Mouse (Mus musculus) limb, embryonic 15.5 days (tissue): ENCODE data around the gene Dok1. TPM values are rescaled to one million over a fixed set of nuclear protein-coding genes. Genes with fewer than 3 reads are reported as not detected.

ENCODE experiments used
- ATAC-seq: fragments of 200-750 bp; cut with Nextera tagmentation; 2 replicates; pipeline ENCODE4 v1.8.0; 2017; ENCODE audit warnings: low read depth, moderate TSS enrichment; ENCODE audit not compliant: insufficient number of reproducible peaks, low FRiP score, low TSS enrichment
- H3K27ac ChIP-seq: fragments of 300-500 bp; sonication (generic); 2 replicates; pipeline ENCODE4 v1.5.1; 2015; ENCODE audit warnings: moderate library complexity, mild to moderate bottlenecking, inconsistent platforms
- H3K27me3 ChIP-seq: fragments of 300-500 bp; sonication (generic); 2 replicates; pipeline ENCODE4 v1.6.1; 2015; ENCODE audit warnings: inconsistent platforms
- H3K36me3 ChIP-seq: fragments of 300-500 bp; sonication (generic); 2 replicates; pipeline ENCODE4 v1.6.1; 2015; ENCODE audit warnings: inconsistent platforms
- H3K4me1 ChIP-seq: fragments of 300-500 bp; sonication (generic); 2 replicates; pipeline ENCODE4 v1.6.1; 2015; ENCODE audit warnings: inconsistent platforms
- H3K4me2 ChIP-seq: fragments of 300-500 bp; sonication (generic); 2 replicates; pipeline ENCODE4 v1.6.1; 2015; ENCODE audit warnings: mild to moderate bottlenecking, inconsistent platforms
- H3K4me3 ChIP-seq: fragments of 300-500 bp; sonication (generic); 2 replicates; pipeline ENCODE4 v1.5.1; 2015; ENCODE audit warnings: mild to moderate bottlenecking, inconsistent platforms
- H3K9ac ChIP-seq: fragments of 300-500 bp; sonication (generic); 2 replicates; pipeline ENCODE4 v1.6.1; 2015; ENCODE audit warnings: inconsistent platforms
- H3K9me3 ChIP-seq: fragments of 300-500 bp; sonication (generic); 2 replicates; pipeline ENCODE4 v1.6.1; 2016; ENCODE audit warnings: inconsistent platforms
- whole genome bisulfite sequencing: fragments of 180-500 bp; shearing (Covaris S2); methylation state at CpG from one replicate; pipeline ENCODE4 v1.1.7; 2015; 5-methylcytosine and 5-hydroxymethylcytosine counted together
- polyA plus RNA-seq: library from polyadenylated mRNA; unstranded; fragments of >200 nt; fragmentation: Nextera tagmentation; extraction: Ambion mirVana; gene quantifications from 2 replicates; pipeline ENCODE4 v1.2.1, GENCODE M21; 2015

Gene Dok1
- polyA plus RNA-seq, 1 experiment from 2014 or later = 13.1 TPM

DNA sequence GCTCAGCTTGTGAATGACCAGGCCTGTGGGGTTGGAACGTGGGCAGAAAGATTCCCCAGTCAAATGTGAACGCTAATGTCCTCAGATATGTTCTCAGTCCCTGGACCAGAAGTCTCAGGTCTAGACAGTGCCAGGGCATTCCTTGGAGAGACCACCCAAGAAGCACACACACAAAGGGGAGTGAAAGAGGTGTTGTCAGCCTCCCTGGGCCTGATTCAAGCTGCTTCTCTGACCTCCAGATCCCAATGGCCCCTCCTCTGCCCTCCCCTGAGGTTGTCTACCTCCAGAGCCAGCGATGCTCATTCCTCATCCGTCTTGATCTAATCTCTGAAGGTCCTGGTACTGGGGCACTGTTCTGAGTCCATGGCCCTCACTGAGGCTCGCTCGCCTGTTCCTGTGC, 10.3 kb upstream of the Dok1 start:
- 67% methylated on average over 6 of the region's 6 CpGs for WGBS
- no peak; the same call in 1 of the 2 replicates for ATAC-seq
- Histone ChIP-seq H3K4me3 (no peak overlapping the region), H3K36me3 (0 out of 2 replicates have a peak, but pooled peaks cover 3% of the 10 kb centered on the region), H3K9ac (no peak overlapping the region), H3K4me1 (peaks cover 4% of the 10 kb centered on the region), H3K27me3 (no peaks in the 10 kb centered on the region), H3K27ac (no peak overlapping the region), H3K9me3 (no peaks in the 10 kb centered on the region), H3K4me2 (no peak overlapping the region)

DNA sequence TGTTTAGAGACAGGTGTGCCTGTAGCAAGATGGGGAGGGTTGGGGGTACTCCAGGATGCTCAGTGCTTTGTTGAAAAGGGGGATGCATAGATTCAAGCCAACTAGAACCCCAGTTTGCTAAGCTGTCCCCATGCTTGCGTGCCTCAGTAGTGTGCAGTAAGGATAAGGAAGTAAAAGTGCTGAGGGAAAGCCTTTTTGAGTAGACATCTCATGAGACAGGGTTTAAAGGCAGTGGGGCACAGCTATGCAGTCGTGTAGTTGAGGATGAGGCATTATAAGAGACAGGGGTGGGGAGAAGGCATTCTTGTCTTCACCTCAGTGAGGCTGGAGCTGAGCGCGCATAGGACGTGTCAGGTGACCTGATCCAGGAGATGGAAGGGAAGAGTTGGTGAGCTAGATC, 7.3 kb upstream of the Dok1 start:
- Histone ChIP-seq H3K36me3 (0 out of 2 replicates have a peak, but pooled peaks cover 3% of the 10 kb centered on the region), H3K9me3 (no peaks in the 10 kb centered on the region), H3K27me3 (no peaks in the 10 kb centered on the region), H3K4me3 (no peak overlapping the region), H3K4me1 (peaks cover 17% of the 10 kb centered on the region), H3K9ac (no peak overlapping the region), H3K4me2 (no peak overlapping the region), H3K27ac (no peak overlapping the region)
- ATAC-seq = no peak
- WGBS = 75% methylated on average over 5 of the region's 5 CpGs

DNA sequence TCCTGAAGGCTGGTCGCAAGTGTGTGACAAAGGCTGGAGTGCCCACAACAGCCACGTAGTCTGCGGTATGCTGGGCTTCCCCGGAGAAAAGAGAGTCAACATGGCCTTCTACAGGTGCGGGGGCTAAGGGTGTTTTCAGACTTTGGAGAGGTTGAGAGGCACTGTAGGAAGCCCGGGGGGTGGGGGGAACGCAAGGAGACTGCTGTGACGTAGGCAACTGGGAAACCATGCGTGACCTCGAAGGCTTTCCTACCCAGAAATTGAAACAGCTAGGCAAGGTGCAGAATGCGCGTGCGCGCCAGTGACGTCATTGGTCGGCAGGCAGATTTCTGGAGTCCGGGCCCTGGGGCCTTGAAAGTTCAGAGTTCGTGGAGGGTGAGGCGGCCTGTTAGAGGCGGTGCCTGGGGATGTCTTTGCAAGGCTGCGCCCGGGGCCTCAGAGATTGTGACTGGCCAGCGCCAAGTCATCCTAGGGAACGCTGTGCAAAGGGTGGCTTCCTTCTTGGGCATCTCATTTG, 5.3 kb upstream of the Dok1 start:
- H3K9me3 ChIP-seq = no peaks in the 10 kb centered on the region
- peaks cover 31% of the 10 kb centered on the region for H3K4me1 ChIP-seq
- H3K27ac ChIP-seq = no peak overlapping the region
- WGBS = 9% methylated on average over 24 of the region's 24 CpGs
- ATAC-seq = no peak
- H3K27me3 ChIP-seq = no peaks in the 10 kb centered on the region
- peak overlapping the region; percentile 29 for H3K4me3 ChIP-seq
- peak overlapping the region; percentile 54 for H3K4me2 ChIP-seq
- H3K36me3 ChIP-seq = 0 out of 2 replicates have a peak, but pooled peaks cover 3% of the 10 kb centered on the region
- H3K9ac ChIP-seq = no peak overlapping the region

DNA sequence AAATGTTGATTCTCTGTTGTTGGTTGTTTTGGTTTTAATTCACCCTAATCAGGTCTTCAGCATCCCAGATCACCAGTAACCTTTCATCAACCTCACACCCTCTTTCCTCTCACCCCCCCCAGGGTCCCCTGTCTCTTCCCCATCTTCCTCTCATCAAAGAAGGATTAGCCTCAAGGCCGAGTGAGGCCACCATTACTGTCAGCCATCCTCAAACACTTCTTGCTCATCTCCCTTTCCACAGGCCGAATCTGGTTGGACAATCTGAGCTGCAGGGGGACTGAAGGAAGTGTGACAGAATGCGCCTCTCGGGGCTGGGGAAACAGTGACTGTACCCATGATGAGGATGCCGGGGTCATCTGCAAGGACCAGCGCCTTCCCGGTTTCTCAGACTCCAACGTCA, 3.9 kb upstream of the Dok1 start:
- Histone ChIP-seq H3K9me3 (no peaks in the 10 kb centered on the region), H3K4me1 (peaks cover 38% of the 10 kb centered on the region), H3K4me3 (no peak overlapping the region), H3K9ac (no peak overlapping the region), H3K27ac (no peak overlapping the region), H3K27me3 (no peaks in the 10 kb centered on the region), H3K4me2 (no peak overlapping the region), H3K36me3 (no peaks in the 10 kb centered on the region)
- 79% methylated on average over 8 of the region's 8 CpGs for WGBS
- no peak for ATAC-seq

DNA sequence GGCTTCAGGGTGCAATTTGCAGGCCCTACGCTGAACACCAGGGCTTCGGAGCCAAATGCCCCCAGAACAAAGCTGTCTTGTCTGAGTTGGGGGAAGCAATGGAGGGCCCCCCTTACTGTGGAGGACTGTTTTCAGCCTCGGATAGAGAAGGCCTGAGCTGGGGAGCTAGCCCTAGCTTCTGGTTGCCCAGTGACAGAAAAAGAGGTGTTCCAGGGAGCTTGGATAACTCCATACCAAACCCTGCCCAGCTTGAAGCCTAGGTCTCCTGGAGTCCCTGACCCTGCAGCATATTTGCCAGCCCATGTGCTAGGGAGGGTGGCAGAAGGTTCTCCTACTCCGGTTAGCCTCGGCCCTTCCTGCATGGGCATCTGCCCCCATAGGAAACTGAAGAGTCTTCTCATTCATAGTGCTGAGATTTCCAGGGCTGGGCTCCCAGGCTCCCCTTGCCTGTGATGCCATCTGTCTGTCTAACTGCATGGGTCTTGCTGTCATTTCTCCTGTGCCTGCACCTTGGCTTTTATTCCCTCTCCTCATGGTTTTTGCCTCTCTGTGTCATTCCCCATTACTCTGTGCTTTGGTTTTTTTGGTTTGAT, 1.3 kb upstream of the Dok1 start:
- Histone ChIP-seq H3K9ac (peak overlapping the region; percentile 44), H3K4me2 (peak overlapping the region; percentile 80), H3K36me3 (0 out of 2 replicates have a peak, but pooled peaks cover 4% of the 10 kb centered on the region), H3K4me1 (peaks cover 58% of the 10 kb centered on the region), H3K27me3 (peaks cover 8% of the 10 kb centered on the region), H3K9me3 (no peaks in the 10 kb centered on the region), H3K27ac (peak overlapping the region; percentile 81), H3K4me3 (peak overlapping the region; percentile 61)
- 37% methylated on average over 5 of the region's 5 CpGs for WGBS
- ATAC-seq = no peak

DNA sequence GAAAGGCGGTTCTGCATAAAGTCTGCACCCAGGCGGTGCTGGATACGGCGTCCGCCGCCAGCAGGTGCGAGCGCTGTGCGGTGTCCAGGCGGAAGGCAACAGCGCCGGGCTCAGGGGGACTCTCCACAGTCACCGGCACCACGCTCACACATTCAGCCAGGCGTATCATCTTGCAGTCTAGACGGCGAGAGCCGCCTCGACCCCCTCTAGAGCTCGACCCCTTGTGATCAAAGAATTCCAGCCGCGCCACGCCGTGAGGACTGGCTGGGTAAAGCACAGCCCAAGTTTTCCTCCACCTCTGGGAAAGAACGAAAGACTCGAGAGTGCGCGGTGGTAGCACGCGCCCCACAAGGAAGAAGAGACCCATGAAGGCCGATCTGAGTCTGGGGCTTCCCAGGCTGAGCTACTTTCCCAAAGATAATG, 491 bp downstream of the Dok1 start:
- Histone ChIP-seq H3K4me3 (peak overlapping the region; percentile 61), H3K9ac (peak overlapping the region; percentile 44), H3K27me3 (peaks cover 8% of the 10 kb centered on the region), H3K27ac (peak overlapping the region; percentile 93), H3K9me3 (no peaks in the 10 kb centered on the region), H3K36me3 (0 out of 2 replicates have a peak, but pooled peaks cover 4% of the 10 kb centered on the region), H3K4me2 (peak overlapping the region; percentile 80), H3K4me1 (peaks cover 61% of the 10 kb centered on the region)
- ATAC-seq = no peak
- WGBS = under 1% methylated on average over 31 of the region's 31 CpGs

DNA sequence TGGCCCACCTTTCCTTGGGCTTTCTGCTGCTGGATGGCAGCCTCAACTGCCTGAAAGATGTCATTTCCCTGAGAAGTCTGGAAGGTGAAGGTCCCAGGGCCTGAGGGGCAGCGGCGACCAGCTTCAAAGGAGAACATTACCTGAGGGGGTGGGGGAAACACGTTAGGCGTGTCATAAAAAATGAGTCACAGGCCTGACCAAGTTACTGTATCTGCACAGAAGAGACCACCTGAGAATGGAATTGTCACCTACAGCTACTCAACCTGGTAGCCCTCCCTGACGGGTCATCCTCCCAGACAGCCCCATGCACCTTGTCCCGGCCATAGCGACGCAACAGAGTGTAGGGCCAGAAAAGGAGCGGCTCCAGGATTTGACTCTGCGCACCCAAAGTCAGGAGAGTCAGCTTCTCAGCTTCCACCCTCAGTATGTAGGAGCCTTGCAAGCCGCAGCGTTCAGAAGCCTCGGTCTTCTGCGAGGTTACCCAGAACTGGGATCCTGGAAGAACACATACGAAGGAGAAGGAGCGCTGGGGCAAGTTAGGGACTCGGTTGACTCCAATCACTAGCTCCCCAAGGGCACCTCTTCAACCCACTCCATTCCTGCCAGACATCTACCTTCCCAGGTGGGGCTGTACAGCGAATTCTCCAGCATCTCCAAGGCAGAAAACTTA, 1.2 kb downstream of the Dok1 start:
- no peak for ATAC-seq
- Histone ChIP-seq H3K27me3 (peaks cover 8% of the 10 kb centered on the region), H3K9ac (peak overlapping the region; percentile 44; the same call in 1 of the 2 replicates), H3K4me1 (peaks cover 64% of the 10 kb centered on the region), H3K4me3 (peak overlapping the region; percentile 61), H3K27ac (no peak overlapping the region), H3K36me3 (0 out of 2 replicates have a peak, but pooled peaks cover 4% of the 10 kb centered on the region), H3K9me3 (no peaks in the 10 kb centered on the region), H3K4me2 (peak overlapping the region; percentile 80)
- 26% methylated on average over 18 of the region's 18 CpGs for WGBS

DNA sequence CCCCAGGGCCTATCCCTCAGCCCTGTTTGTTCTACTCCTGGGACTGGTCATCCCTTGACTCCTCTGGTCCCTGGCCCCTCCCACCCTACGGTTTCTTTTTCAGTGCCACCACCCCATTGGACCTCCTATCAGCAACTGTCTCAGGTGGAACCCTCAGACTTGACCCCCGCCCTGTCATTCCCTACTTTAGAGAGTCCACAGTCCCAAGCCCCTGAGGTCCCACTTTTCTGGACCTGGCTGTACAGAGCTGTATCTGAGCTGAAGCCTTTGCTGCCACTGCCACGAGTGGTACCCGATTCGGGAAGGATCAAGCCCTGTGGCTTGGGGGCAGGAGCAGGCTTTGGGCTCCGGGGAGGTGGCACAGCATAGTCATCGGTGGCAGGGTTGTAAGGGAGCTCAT, 2.2 kb downstream of the Dok1 start:
- Histone ChIP-seq H3K4me1 (peaks cover 61% of the 10 kb centered on the region), H3K4me3 (no peak overlapping the region), H3K9ac (no peak overlapping the region), H3K27ac (no peak overlapping the region), H3K4me2 (no peak overlapping the region), H3K27me3 (peaks cover 8% of the 10 kb centered on the region), H3K36me3 (0 out of 2 replicates have a peak, but pooled peaks cover 4% of the 10 kb centered on the region), H3K9me3 (no peaks in the 10 kb centered on the region)
- no peak for ATAC-seq
- WGBS = 69% methylated on average over 7 of the region's 7 CpGs

DNA sequence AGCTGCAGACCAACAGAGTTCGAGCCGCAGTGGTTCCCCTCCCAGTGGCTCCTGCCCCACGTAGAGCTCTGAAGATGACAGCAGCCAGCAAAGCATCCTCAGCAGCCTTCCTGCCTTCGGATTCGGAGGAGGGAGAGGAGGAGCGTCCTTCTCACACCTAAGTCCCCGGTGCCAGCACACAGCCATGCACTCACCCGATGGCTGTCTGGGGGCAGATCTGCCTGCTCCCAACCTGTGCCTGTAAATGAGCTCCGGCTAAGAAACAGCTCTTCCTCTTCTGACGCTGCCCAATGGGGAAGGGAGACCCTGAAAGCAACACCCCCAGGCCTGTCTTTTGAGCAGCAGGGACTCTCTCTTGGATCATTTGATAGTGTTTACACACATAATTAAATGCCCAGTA, 3.5 kb downstream of the Dok1 start:
- Histone ChIP-seq H3K4me3 (no peak overlapping the region), H3K9me3 (no peaks in the 10 kb centered on the region), H3K9ac (no peak overlapping the region), H3K4me2 (no peak overlapping the region), H3K4me1 (peaks cover 51% of the 10 kb centered on the region), H3K36me3 (0 out of 2 replicates have a peak, but pooled peaks cover 4% of the 10 kb centered on the region), H3K27me3 (peaks cover 8% of the 10 kb centered on the region), H3K27ac (no peak overlapping the region)
- no peak for ATAC-seq
- WGBS = 32% methylated on average over 10 of the region's 10 CpGs

DNA sequence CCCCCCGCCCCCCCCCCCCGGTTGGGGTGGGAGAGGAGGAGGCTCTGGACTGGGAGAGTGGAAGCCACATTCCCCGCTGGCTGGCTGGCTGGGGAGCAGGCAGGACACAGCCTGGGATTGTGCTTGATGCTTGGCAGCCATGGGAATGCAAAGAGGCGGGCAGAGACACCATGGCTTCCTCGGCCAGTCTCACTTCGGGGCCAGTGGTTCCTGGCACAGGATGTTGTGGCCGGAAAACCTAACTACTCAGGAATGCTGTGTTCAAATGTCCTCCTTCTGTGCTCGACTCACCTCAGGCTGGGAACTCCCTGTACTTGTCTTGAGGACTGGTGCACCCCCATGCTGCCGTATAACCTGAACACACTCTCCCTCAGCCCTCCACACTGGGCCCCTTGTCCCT, 5.6 kb downstream of the Dok1 start:
- Histone ChIP-seq H3K27ac (peak overlapping the region; percentile 59; the same call in 1 of the 2 replicates), H3K9ac (no peak overlapping the region)
- peak; percentile 68 for ATAC-seq

DNA sequence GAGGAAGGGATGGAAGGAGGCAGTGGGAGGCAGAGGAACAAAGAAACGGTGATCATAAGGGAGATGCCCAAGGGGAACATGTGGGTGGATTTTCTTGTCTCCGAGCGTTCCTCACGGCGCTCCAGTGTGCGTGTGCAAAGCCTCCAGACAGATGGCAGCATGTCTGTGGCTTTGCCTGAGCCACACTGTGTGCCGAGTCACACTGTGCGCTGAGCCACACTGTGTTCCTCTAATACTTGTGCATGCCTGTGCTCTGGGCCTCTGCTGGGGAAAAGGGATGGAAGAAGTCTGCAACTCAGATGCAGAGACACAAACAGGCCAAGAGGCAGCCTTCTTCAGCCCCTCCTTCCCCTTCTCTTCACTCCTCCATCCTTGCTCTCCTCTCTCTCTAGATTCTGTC, 6.0 kb downstream of the Dok1 start:
- H3K4me2 ChIP-seq = no peak overlapping the region
- no peak overlapping the region for H3K9ac ChIP-seq
- WGBS = 79% methylated on average over 8 of the region's 8 CpGs
- H3K27me3 ChIP-seq = peaks cover 8% of the 10 kb centered on the region
- peak overlapping the region; percentile 19; the same call in 1 of the 2 replicates for H3K27ac ChIP-seq
- 0 out of 2 replicates have a peak, but pooled peaks cover 4% of the 10 kb centered on the region for H3K36me3 ChIP-seq
- no peaks in the 10 kb centered on the region for H3K9me3 ChIP-seq
- H3K4me3 ChIP-seq = no peak overlapping the region
- no peak for ATAC-seq
- peaks cover 37% of the 10 kb centered on the region for H3K4me1 ChIP-seq

More for the DNA sequence above, 5.6 kb downstream of the Dok1 start:
- Histone ChIP-seq H3K27me3 (peaks cover 8% of the 10 kb centered on the region), H3K4me3 (no peak overlapping the region), H3K9me3 (no peaks in the 10 kb centered on the region), H3K4me2 (no peak overlapping the region), H3K36me3 (0 out of 2 replicates have a peak, but pooled peaks cover 4% of the 10 kb centered on the region), H3K4me1 (peaks cover 41% of the 10 kb centered on the region)
- 38% methylated on average over 7 of the region's 9 CpGs for WGBS

DNA sequence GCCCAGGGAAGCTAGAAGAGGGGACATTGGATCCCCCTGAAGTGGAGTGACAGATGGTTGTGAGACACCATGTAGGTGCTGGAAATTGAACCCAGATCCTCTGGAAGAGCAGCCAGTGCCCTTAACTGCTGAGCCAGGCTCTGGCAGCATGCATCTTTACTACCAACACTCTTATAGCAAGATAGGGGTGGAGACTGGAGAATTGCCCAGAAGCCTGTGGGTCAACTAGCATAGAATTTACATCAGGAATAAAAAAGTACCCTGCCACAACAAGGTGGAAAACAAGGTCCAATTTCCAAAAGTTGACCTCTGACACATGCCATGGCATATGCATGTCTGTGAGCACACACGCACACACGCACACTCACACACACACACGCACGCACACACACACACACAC, 8.1 kb downstream of the Dok1 start:
- ATAC-seq = no peak
- peaks cover 21% of the 10 kb centered on the region for H3K4me1 ChIP-seq
- 95% methylated on average over 4 of the region's 4 CpGs for WGBS
- H3K9me3 ChIP-seq = no peaks in the 10 kb centered on the region
- H3K9ac ChIP-seq = no peak overlapping the region
- H3K4me3 ChIP-seq = no peak overlapping the region
- H3K27ac ChIP-seq = no peak overlapping the region
- no peak overlapping the region for H3K4me2 ChIP-seq
- H3K27me3 ChIP-seq = no peaks in the 10 kb centered on the region
- H3K36me3 ChIP-seq = no peaks in the 10 kb centered on the region
